Mouse (Mus musculus): Measurements from ENCODE around the gene Lrrc56. TPM values are rescaled to one million over a fixed set of nuclear protein-coding genes. Genes with fewer than 3 reads are reported as not detected.

Gene Lrrc56
- polyA plus RNA-seq, 1 experiment from 2014 or later, result 13.5 TPM

GRCm38 (mm10) chr7:141191036-141191435, 2.9 kb upstream of the Lrrc56 start:
- WGBS, result 75% methylated on average over 14 of the region's 14 CpGs

GRCm38 (mm10) chr7:141191796-141192685, 1.9 kb upstream of the Lrrc56 start:
- H3K4me3 ChIP-seq (ENCODE audit: low read length), result no peak overlapping the region; the same call in 1 of the 2 replicates
- no peak overlapping the region for H3K27ac ChIP-seq (ENCODE audit: low read length)
- H3K9ac ChIP-seq (replicated peaks; ENCODE audit: low read length), result peak overlapping the region; percentile 17; the same call in 1 of the 2 replicates
- 87% methylated on average over 24 of the region's 24 CpGs for WGBS
- peak overlapping the region; percentile 97 for H3K4me2 ChIP-seq (replicated peaks; ENCODE audit: low read depth, low read length)
- H3K4me1 ChIP-seq (ENCODE audit: insufficient read depth, low read length), result peaks cover 25% of the 10 kb centered on the region
- H3K9me3 ChIP-seq (ENCODE audit: low read length), result no peaks in the 10 kb centered on the region
- no peak for ATAC-seq (ENCODE audit: low FRiP score, low TSS enrichment)
- no peaks in the 10 kb centered on the region for H3K27me3 ChIP-seq (ENCODE audit: insufficient read depth, low read length)
- peaks cover 34% of the 10 kb centered on the region for H3K36me3 ChIP-seq (ENCODE audit: insufficient read depth, low read length)

More at GRCm38 (mm10) chr7:141191036-141191435, 2.9 kb upstream of the Lrrc56 start:
- H3K4me2 ChIP-seq (replicated peaks; ENCODE audit: low read depth, low read length), result no peak overlapping the region
- H3K4me3 ChIP-seq (ENCODE audit: low read length), result no peak overlapping the region
- H3K27ac ChIP-seq (ENCODE audit: low read length), result no peak overlapping the region; the same call in 1 of the 2 replicates
- H3K9ac ChIP-seq (replicated peaks; ENCODE audit: low read length), result no peak overlapping the region
- peaks cover 34% of the 10 kb centered on the region for H3K36me3 ChIP-seq (ENCODE audit: insufficient read depth, low read length)
- no peak for ATAC-seq (ENCODE audit: low FRiP score, low TSS enrichment)
- H3K9me3 ChIP-seq (ENCODE audit: low read length), result no peaks in the 10 kb centered on the region
- H3K4me1 ChIP-seq (ENCODE audit: insufficient read depth, low read length), result peaks cover 25% of the 10 kb centered on the region
- H3K27me3 ChIP-seq (ENCODE audit: insufficient read depth, low read length), result no peaks in the 10 kb centered on the region

GRCm38 (mm10) chr7:141192776-141193347, 1.1 kb upstream of the Lrrc56 start:
- no peak for ATAC-seq (ENCODE audit: low FRiP score, low TSS enrichment)
- H3K36me3 ChIP-seq (ENCODE audit: insufficient read depth, low read length), result peaks cover 34% of the 10 kb centered on the region
- H3K4me2 ChIP-seq (replicated peaks; ENCODE audit: low read depth, low read length), result peak overlapping the region; percentile 97
- peak overlapping the region; percentile 90 for H3K4me3 ChIP-seq (ENCODE audit: low read length)
- H3K9ac ChIP-seq (replicated peaks; ENCODE audit: low read length), result peak overlapping the region; percentile 95
- peaks cover 25% of the 10 kb centered on the region for H3K4me1 ChIP-seq (ENCODE audit: insufficient read depth, low read length)
- H3K9me3 ChIP-seq (ENCODE audit: low read length), result no peaks in the 10 kb centered on the region
- H3K27ac ChIP-seq (ENCODE audit: low read length), result peak overlapping the region; percentile 83
- WGBS, result 25% methylated on average over 12 of the region's 12 CpGs
- H3K27me3 ChIP-seq (ENCODE audit: insufficient read depth, low read length), result no peaks in the 10 kb centered on the region

- peak overlapping the region; percentile 95 for H3K9ac ChIP-seq (replicated peaks; ENCODE audit: low read length)
- WGBS, result 2% methylated on average over 41 of the region's 43 CpGs
- no peaks in the 10 kb centered on the region for H3K9me3 ChIP-seq (ENCODE audit: low read length)
- H3K4me3 ChIP-seq (ENCODE audit: low read length), result peak overlapping the region; percentile 90
- H3K27me3 ChIP-seq (ENCODE audit: insufficient read depth, low read length), result no peaks in the 10 kb centered on the region
- peaks cover 25% of the 10 kb centered on the region for H3K4me1 ChIP-seq (ENCODE audit: insufficient read depth, low read length)
- peaks cover 34% of the 10 kb centered on the region for H3K36me3 ChIP-seq (ENCODE audit: insufficient read depth, low read length)
- peak overlapping the region; percentile 83 for H3K27ac ChIP-seq (ENCODE audit: low read length)
- H3K4me2 ChIP-seq (replicated peaks; ENCODE audit: low read depth, low read length), result peak overlapping the region; percentile 97
- ATAC-seq (ENCODE audit: low FRiP score, low TSS enrichment), result peak; percentile 52; the same call in 1 of the 2 replicates
Measured at GRCm38 (mm10) chr7:141193348-141193856, 555 bp upstream of the Lrrc56 start.

GRCm38 (mm10) chr7:141194409-141194808, 452 bp downstream of the Lrrc56 start:
- Histone ChIP-seq H3K9me3 (ENCODE audit: low read length) (no peaks in the 10 kb centered on the region), H3K4me2 (replicated peaks; ENCODE audit: low read depth, low read length) (peak overlapping the region; percentile 97), H3K27me3 (ENCODE audit: insufficient read depth, low read length) (no peaks in the 10 kb centered on the region), H3K9ac (replicated peaks; ENCODE audit: low read length) (peak overlapping the region; percentile 70), H3K36me3 (ENCODE audit: insufficient read depth, low read length) (peaks cover 29% of the 10 kb centered on the region), H3K27ac (ENCODE audit: low read length) (peak overlapping the region; percentile 83), H3K4me1 (ENCODE audit: insufficient read depth, low read length) (peaks cover 25% of the 10 kb centered on the region), H3K4me3 (ENCODE audit: low read length) (peak overlapping the region; percentile 90)
- no peak for ATAC-seq (ENCODE audit: low FRiP score, low TSS enrichment)
- under 1% methylated on average over 23 of the region's 23 CpGs for WGBS

GRCm38 (mm10) chr7:141194830-141195229, 873 bp downstream of the Lrrc56 start:
- Histone ChIP-seq H3K27me3 (ENCODE audit: insufficient read depth, low read length) (no peaks in the 10 kb centered on the region), H3K27ac (ENCODE audit: low read length) (peak overlapping the region; percentile 83), H3K9me3 (ENCODE audit: low read length) (no peaks in the 10 kb centered on the region), H3K4me2 (replicated peaks; ENCODE audit: low read depth, low read length) (peak overlapping the region; percentile 97), H3K36me3 (ENCODE audit: insufficient read depth, low read length) (peaks cover 25% of the 10 kb centered on the region), H3K9ac (replicated peaks; ENCODE audit: low read length) (peak overlapping the region; percentile 70), H3K4me3 (ENCODE audit: low read length) (peak overlapping the region; percentile 90), H3K4me1 (ENCODE audit: insufficient read depth, low read length) (peaks cover 25% of the 10 kb centered on the region)
- ATAC-seq (ENCODE audit: low FRiP score, low TSS enrichment), result peak; percentile 21; the same call in 1 of the 2 replicates
- WGBS, result under 1% methylated on average over 28 of the region's 28 CpGs

GRCm38 (mm10) chr7:141195754-141196153, 1.8 kb downstream of the Lrrc56 start:
- H3K27me3 ChIP-seq (ENCODE audit: insufficient read depth, low read length), result no peaks in the 10 kb centered on the region
- H3K27ac ChIP-seq (ENCODE audit: low read length), result no peak overlapping the region
- peaks cover 15% of the 10 kb centered on the region for H3K36me3 ChIP-seq (ENCODE audit: insufficient read depth, low read length)
- no peak overlapping the region for H3K9ac ChIP-seq (replicated peaks; ENCODE audit: low read length)
- H3K4me2 ChIP-seq (replicated peaks; ENCODE audit: low read depth, low read length), result peak overlapping the region; percentile 97
- peaks cover 25% of the 10 kb centered on the region for H3K4me1 ChIP-seq (ENCODE audit: insufficient read depth, low read length)
- 89% methylated on average over 2 of the region's 2 CpGs for WGBS
- no peak overlapping the region; the same call in 1 of the 2 replicates for H3K4me3 ChIP-seq (ENCODE audit: low read length)
- ATAC-seq (ENCODE audit: low FRiP score, low TSS enrichment), result no peak
- no peaks in the 10 kb centered on the region for H3K9me3 ChIP-seq (ENCODE audit: low read length)

GRCm38 (mm10) chr7:141196619-141197282, 2.8 kb downstream of the Lrrc56 start:
- Histone ChIP-seq H3K36me3 (ENCODE audit: insufficient read depth, low read length) (peaks cover 5% of the 10 kb centered on the region), H3K4me3 (ENCODE audit: low read length) (no peak overlapping the region), H3K27me3 (ENCODE audit: insufficient read depth, low read length) (no peaks in the 10 kb centered on the region), H3K27ac (ENCODE audit: low read length) (no peak overlapping the region), H3K4me2 (replicated peaks; ENCODE audit: low read depth, low read length) (no peak overlapping the region), H3K9me3 (ENCODE audit: low read length) (no peaks in the 10 kb centered on the region), H3K4me1 (ENCODE audit: insufficient read depth, low read length) (peaks cover 23% of the 10 kb centered on the region), H3K9ac (replicated peaks; ENCODE audit: low read length) (no peak overlapping the region)
- WGBS, result 94% methylated on average over 8 of the region's 8 CpGs
- ATAC-seq (ENCODE audit: low FRiP score, low TSS enrichment), result no peak

GRCm38 (mm10) chr7:141198121-141198520, 4.2 kb downstream of the Lrrc56 start:
- WGBS, result 97% methylated on average over 4 of the region's 4 CpGs
- no peak for ATAC-seq (ENCODE audit: low FRiP score, low TSS enrichment)
- Histone ChIP-seq H3K4me3 (ENCODE audit: low read length) (no peak overlapping the region), H3K36me3 (ENCODE audit: insufficient read depth, low read length) (no peaks in the 10 kb centered on the region), H3K27ac (ENCODE audit: low read length) (no peak overlapping the region), H3K9me3 (ENCODE audit: low read length) (no peaks in the 10 kb centered on the region), H3K9ac (replicated peaks; ENCODE audit: low read length) (no peak overlapping the region), H3K27me3 (ENCODE audit: insufficient read depth, low read length) (no peaks in the 10 kb centered on the region), H3K4me2 (replicated peaks; ENCODE audit: low read depth, low read length) (no peak overlapping the region), H3K4me1 (ENCODE audit: insufficient read depth, low read length) (peaks cover 9% of the 10 kb centered on the region)
